Mouse (Mus musculus): Measurements from ENCODE around the gene Tgfbr3. TPM values are rescaled to one million over a fixed set of nuclear protein-coding genes. Genes with fewer than 3 reads are reported as not detected.

The Tgfbr3 gene
- polyA plus RNA-seq, 2 experiments = 20.7 to 29.0 TPM

DNA sequence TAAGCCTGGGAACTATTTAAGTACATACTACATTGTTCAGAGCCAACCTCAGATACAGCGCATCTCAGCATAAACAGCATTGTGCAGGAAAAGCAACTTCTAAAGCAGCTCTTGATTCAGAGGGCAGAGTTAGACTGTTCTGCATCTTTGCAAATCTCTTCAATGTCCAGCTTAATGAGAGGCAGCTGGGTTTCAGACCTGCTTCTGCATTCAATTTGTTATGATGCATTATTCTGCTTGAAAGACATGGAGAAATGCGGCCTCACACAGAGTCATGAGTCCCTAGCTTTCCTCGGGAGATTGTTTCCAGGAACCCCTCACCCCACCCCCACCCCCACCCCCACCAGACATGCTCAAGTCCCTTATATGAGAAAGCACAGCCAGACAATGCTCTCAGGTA lies 41.6 kb downstream of the Tgfbr3 start:
- H3K27me3 ChIP-seq (ENCODE audit: control insufficient read depth, insufficient read depth, low read length) = no peaks in the 10 kb centered on the region
- no peak overlapping the region for H3K4me3 ChIP-seq (replicated peaks; ENCODE audit: low read length)
- H3K4me1 ChIP-seq (ENCODE audit: control insufficient read depth, insufficient read depth, low read length) = peaks cover 19% of the 10 kb centered on the region
- no peak overlapping the region for H3K9ac ChIP-seq (ENCODE audit: low read depth, low read length, severe bottlenecking)
- WGBS = 47% methylated on average over 3 of the region's 3 CpGs
- peaks cover 11% of the 10 kb centered on the region; the same call in 1 of the 2 replicates for H3K9me3 ChIP-seq (ENCODE audit: control insufficient read depth, low read length)
- no peak overlapping the region for H3K4me2 ChIP-seq (replicated peaks; ENCODE audit: low read depth, low read length, severe bottlenecking)
- DNase-seq (ENCODE audit: low spot score) (no peak), ATAC-seq (ENCODE audit: low FRiP score, low read depth) (no peak)
- no peak for TF ChIP-seq POLR2A (IDR thresholded peaks at IDR 0.05; ENCODE audit: borderline replicate concordance, extremely low read depth, insufficient read depth, insufficient read length)
- H3K36me3 ChIP-seq (ENCODE audit: control insufficient read depth, insufficient read depth, low read length) = peaks cover 4% of the 10 kb centered on the region; the same call in 1 of the 2 replicates
- H3K27ac ChIP-seq (replicated peaks; ENCODE audit: low read depth, low read length) = no peak overlapping the region

DNA sequence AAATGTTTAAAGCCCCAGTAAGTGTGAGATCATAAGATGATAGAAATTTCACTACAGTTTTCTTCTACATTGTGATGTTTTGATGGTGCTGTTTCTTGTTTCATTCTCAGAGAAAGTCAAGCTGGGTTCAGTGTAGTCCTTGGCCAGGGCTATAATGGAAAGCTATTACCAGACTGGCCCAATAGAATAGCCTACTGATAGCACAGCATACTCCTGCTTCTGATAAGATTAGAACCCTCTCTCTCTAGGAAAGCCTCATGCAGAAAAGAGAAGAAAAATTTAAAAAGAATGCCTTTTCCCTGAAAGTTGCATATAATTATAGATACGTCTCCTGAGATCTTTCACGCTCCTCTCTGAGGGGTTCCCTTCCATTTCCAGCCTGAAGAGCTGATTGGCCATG lies 46.0 kb downstream of the Tgfbr3 start:
- no peak for TF ChIP-seq POLR2A (IDR thresholded peaks at IDR 0.05; ENCODE audit: borderline replicate concordance, extremely low read depth, insufficient read depth, insufficient read length)

DNA sequence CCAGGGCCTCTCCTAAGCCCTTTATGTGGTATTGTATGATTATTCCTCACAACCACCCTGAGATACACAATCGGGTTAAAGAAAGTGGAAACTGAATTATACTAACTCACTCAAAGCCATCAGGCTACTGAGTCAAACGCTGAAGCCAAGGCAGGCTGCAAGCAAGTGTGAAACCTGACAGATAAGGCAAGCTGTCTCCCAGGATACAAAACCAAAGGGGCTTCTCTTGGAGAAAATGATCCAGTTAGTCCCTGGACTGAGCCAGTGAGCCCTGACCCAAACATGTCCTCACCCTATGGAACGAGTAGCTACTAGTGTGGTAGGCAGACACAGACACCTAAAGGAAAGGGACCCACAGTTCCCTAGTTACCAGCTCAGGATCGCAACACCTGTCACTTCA lies 46.4 kb downstream of the Tgfbr3 start:
- no peak for DNase-seq (ENCODE audit: low spot score)
- Histone ChIP-seq H3K27me3 (ENCODE audit: control insufficient read depth, insufficient read depth, low read length) (no peaks in the 10 kb centered on the region), H3K4me1 (ENCODE audit: control insufficient read depth, insufficient read depth, low read length) (peaks cover 16% of the 10 kb centered on the region), H3K4me2 (replicated peaks; ENCODE audit: low read depth, low read length, severe bottlenecking) (no peak overlapping the region), H3K9me3 (ENCODE audit: control insufficient read depth, low read length) (no peaks in the 10 kb centered on the region), H3K4me3 (replicated peaks; ENCODE audit: low read length) (no peak overlapping the region), H3K9ac (ENCODE audit: low read depth, low read length, severe bottlenecking) (no peak overlapping the region), H3K27ac (replicated peaks; ENCODE audit: low read depth, low read length) (no peak overlapping the region), H3K36me3 (ENCODE audit: control insufficient read depth, insufficient read depth, low read length) (no peaks in the 10 kb centered on the region)
- no peak for TF ChIP-seq POLR2A (IDR thresholded peaks at IDR 0.05; ENCODE audit: borderline replicate concordance, extremely low read depth, insufficient read depth, insufficient read length)
- WGBS = 76% methylated on average over 4 of the region's 4 CpGs
- ATAC-seq (ENCODE audit: low FRiP score, low read depth) = no peak

More for the DNA sequence above, 46.0 kb downstream of the Tgfbr3 start:
- Histone ChIP-seq H3K27ac (replicated peaks; ENCODE audit: low read depth, low read length) (no peak overlapping the region), H3K4me3 (replicated peaks; ENCODE audit: low read length) (no peak overlapping the region), H3K9ac (ENCODE audit: low read depth, low read length, severe bottlenecking) (no peak overlapping the region), H3K4me1 (ENCODE audit: control insufficient read depth, insufficient read depth, low read length) (peaks cover 13% of the 10 kb centered on the region), H3K9me3 (ENCODE audit: control insufficient read depth, low read length) (no peaks in the 10 kb centered on the region), H3K36me3 (ENCODE audit: control insufficient read depth, insufficient read depth, low read length) (no peaks in the 10 kb centered on the region), H3K27me3 (ENCODE audit: control insufficient read depth, insufficient read depth, low read length) (no peaks in the 10 kb centered on the region), H3K4me2 (replicated peaks; ENCODE audit: low read depth, low read length, severe bottlenecking) (no peak overlapping the region)
- no peak for DNase-seq (ENCODE audit: low spot score)
- no peak for ATAC-seq (ENCODE audit: low FRiP score, low read depth)
- 98% methylated on average over 2 of the region's 2 CpGs for WGBS

DNA sequence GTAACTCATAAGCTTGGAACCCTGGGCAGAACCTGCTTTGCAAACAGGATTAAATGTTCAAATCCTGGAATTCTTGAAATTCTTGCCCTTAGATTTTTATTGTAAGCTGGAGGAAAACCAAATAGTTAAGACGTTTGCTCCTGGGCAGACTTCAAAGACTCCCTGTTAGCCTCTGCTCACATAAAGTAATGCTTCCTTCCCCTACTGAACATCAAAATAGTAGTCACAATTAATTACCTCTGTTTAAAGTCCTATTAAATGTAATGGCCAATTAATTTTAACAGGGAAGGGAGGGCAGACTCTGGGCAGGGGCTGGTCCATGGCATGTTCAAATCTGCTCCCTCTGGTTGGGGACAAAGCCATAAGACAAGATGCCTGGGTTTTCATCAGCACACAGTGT lies 49.2 kb downstream of the Tgfbr3 start:
- H3K4me3 ChIP-seq (replicated peaks; ENCODE audit: low read length) = no peak overlapping the region
- 14% methylated on average over 1 of the region's 1 CpGs for WGBS
- H3K9ac ChIP-seq (ENCODE audit: low read depth, low read length, severe bottlenecking) = no peak overlapping the region
- DNase-seq (ENCODE audit: low spot score) (no peak), ATAC-seq (ENCODE audit: low FRiP score, low read depth) (no peak)
- no peak for TF ChIP-seq POLR2A (IDR thresholded peaks at IDR 0.05; ENCODE audit: borderline replicate concordance, extremely low read depth, insufficient read depth, insufficient read length)
- peaks cover 34% of the 10 kb centered on the region for H3K4me1 ChIP-seq (ENCODE audit: control insufficient read depth, insufficient read depth, low read length)
- H3K27ac ChIP-seq (replicated peaks; ENCODE audit: low read depth, low read length) = no peak overlapping the region
- no peaks in the 10 kb centered on the region for H3K27me3 ChIP-seq (ENCODE audit: control insufficient read depth, insufficient read depth, low read length)
- H3K36me3 ChIP-seq (ENCODE audit: control insufficient read depth, insufficient read depth, low read length) = no peaks in the 10 kb centered on the region
- H3K4me2 ChIP-seq (replicated peaks; ENCODE audit: low read depth, low read length, severe bottlenecking) = no peak overlapping the region
- no peaks in the 10 kb centered on the region for H3K9me3 ChIP-seq (ENCODE audit: control insufficient read depth, low read length)

DNA sequence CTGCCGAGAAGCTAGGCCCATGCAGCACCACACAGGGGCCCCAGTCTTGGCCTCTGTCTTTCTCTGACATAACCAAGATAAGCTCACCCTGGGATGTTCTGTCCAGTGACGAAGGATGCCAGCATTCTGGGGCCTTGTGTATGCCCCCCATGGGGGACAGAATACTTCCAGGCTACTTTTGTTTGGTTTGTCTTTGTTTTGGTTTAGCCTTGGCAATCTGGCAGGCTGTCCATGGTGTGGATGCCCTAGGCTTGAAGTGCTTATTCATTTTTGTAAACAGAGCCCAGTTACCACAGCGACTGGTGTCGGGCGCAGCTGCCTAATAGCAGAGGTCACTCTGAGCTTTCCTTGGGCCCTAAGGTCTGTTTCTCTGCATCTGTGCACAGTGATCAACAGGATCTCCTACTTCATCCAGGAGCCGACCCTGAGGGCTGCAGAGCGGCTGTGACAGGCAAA lies 51.4 kb downstream of the Tgfbr3 start:
- Histone ChIP-seq H3K9me3 (ENCODE audit: control insufficient read depth, low read length) (no peaks in the 10 kb centered on the region), H3K4me3 (replicated peaks; ENCODE audit: low read length) (no peak overlapping the region), H3K9ac (ENCODE audit: low read depth, low read length, severe bottlenecking) (no peak overlapping the region), H3K27ac (replicated peaks; ENCODE audit: low read depth, low read length) (no peak overlapping the region), H3K27me3 (ENCODE audit: control insufficient read depth, insufficient read depth, low read length) (no peaks in the 10 kb centered on the region), H3K4me1 (ENCODE audit: control insufficient read depth, insufficient read depth, low read length) (peaks cover 55% of the 10 kb centered on the region), H3K36me3 (ENCODE audit: control insufficient read depth, insufficient read depth, low read length) (no peaks in the 10 kb centered on the region), H3K4me2 (replicated peaks; ENCODE audit: low read depth, low read length, severe bottlenecking) (no peak overlapping the region)
- no peak for DNase-seq (ENCODE audit: low spot score)
- 67% methylated on average over 7 of the region's 7 CpGs for WGBS
- no peak for TF ChIP-seq POLR2A (IDR thresholded peaks at IDR 0.05; ENCODE audit: borderline replicate concordance, extremely low read depth, insufficient read depth, insufficient read length)
- ATAC-seq (ENCODE audit: low FRiP score, low read depth) = no peak

DNA sequence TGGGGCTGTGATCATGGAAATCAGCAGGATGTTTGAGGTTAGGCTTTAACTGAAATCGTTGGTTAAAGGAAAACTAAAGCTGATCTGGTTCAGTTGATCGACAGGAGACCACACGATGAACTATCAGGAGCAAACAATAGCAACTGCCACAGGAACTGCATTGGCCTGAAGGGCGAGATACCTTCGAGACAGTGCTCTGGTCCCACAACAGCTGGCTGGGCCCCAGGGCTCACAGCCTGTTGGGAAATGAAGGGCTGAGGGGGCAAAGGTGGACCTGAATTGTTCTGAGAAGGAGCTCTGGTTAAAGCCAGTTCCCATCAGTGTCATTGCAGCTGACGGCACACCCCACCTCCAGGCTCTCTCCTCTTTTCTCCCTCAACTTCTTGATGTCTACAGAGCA lies 52.5 kb downstream of the Tgfbr3 start:
- Histone ChIP-seq H3K4me3 (replicated peaks; ENCODE audit: low read length) (no peak overlapping the region), H3K27me3 (ENCODE audit: control insufficient read depth, insufficient read depth, low read length) (no peaks in the 10 kb centered on the region), H3K36me3 (ENCODE audit: control insufficient read depth, insufficient read depth, low read length) (no peaks in the 10 kb centered on the region), H3K9ac (ENCODE audit: low read depth, low read length, severe bottlenecking) (no peak overlapping the region), H3K4me1 (ENCODE audit: control insufficient read depth, insufficient read depth, low read length) (peaks cover 55% of the 10 kb centered on the region), H3K4me2 (replicated peaks; ENCODE audit: low read depth, low read length, severe bottlenecking) (no peak overlapping the region), H3K9me3 (ENCODE audit: control insufficient read depth, low read length) (no peaks in the 10 kb centered on the region), H3K27ac (replicated peaks; ENCODE audit: low read depth, low read length) (0 out of 2 replicates have a peak overlapping the region, but pooled peaks have one; percentile 15)
- no peak for DNase-seq (ENCODE audit: low spot score)
- TF ChIP-seq POLR2A (IDR thresholded peaks at IDR 0.05; ENCODE audit: borderline replicate concordance, extremely low read depth, insufficient read depth, insufficient read length) = no peak
- ATAC-seq (ENCODE audit: low FRiP score, low read depth) = no peak
- WGBS = 65% methylated on average over 6 of the region's 6 CpGs
